Mouse (Mus musculus): ENCODE measurements around the gene Gsg1.

DNA sequence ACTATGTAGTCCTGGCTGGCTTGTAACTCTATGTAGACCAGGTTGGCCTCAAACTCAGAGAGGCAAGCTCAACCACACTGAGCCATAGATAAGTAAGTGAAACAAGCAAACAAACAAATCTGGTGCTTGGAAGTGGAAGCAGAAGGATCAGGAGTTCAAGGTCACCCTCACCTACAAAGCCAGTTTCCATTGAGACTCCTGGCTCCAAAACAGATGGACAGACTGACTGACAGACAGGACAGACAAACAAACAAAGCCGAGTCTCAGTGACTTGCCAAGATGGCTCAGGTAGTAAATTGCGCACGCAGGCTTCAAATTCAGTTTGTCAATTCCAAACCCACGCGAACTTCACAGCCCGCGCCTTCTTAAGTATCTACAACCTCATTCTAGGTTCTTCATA is 56.7 kb downstream of the Gsg1 start:
- TF ChIP-seq CTCF (IDR thresholded peaks at IDR 0.05; ENCODE audit: low read depth): no peak
- TF ChIP-seq EP300 (IDR thresholded peaks at IDR 0.05; ENCODE audit: low read depth): no peak
